Comparison of ENCODE assay signal across 13 mouse cellular contexts in genomic region chr9:69713577-69714327, GRCm38 (mm10). TPM values are rescaled to one million over a fixed set of nuclear protein-coding genes. Genes with fewer than 3 reads are reported as not detected.
DNase-seq lines count a peak whose midpoint lies in the region; ATAC-seq lines count a peak whose summit lies in the region.
"Had no signal": no experiment of that assay in that cellular context is flagged by ENCODE, and none has a peak within 500 bp of the region (broad histone marks: within the 10 kb centered on the region; RNA-seq: fewer than 3 reads in every experiment).

No protein-coding gene starts in this region.

- no peaks in the 10 kb centered on the region for H3K36me3 ChIP-seq in lung, embryonic 15.5 days
- H3K36me3 ChIP-seq in embryonic facial prominence, embryonic 10.5 days (replicated peaks) = no peaks in the 10 kb centered on the region
- H3K36me3 ChIP-seq in hindbrain, embryonic 15.5 days = no peaks in the 10 kb centered on the region
- no peaks in the 10 kb centered on the region for H3K36me3 ChIP-seq in neural tube, embryonic 12.5 days
- H3K36me3 ChIP-seq: liver, embryonic 12.5 days had no signal

- peaks cover 37% of the 10 kb centered on the region for H3K4me1 ChIP-seq in lung, embryonic 15.5 days
- H3K4me1 ChIP-seq in embryonic facial prominence, embryonic 10.5 days = peaks cover 41% of the 10 kb centered on the region
- peaks cover 12% of the 10 kb centered on the region for H3K4me1 ChIP-seq in hindbrain, embryonic 15.5 days (replicated peaks)
- peaks cover 42% of the 10 kb centered on the region for H3K4me1 ChIP-seq in neural tube, embryonic 12.5 days

- peak overlapping the region; percentile 20 for H3K4me2 ChIP-seq in lung, embryonic 15.5 days
- peak overlapping the region; percentile 37 for H3K4me2 ChIP-seq in hindbrain, embryonic 15.5 days
- H3K4me2 ChIP-seq in neural tube, embryonic 12.5 days (replicated peaks) = peak overlapping the region; percentile 46
- H3K4me2 ChIP-seq: liver, embryonic 12.5 days had no signal

- H3K4me3 ChIP-seq in lung, embryonic 15.5 days = no peak overlapping the region
- H3K4me3 ChIP-seq in embryonic facial prominence, embryonic 10.5 days = no peak overlapping the region
- H3K4me3 ChIP-seq in hindbrain, embryonic 15.5 days = no peak overlapping the region
- H3K4me3 ChIP-seq in neural tube, embryonic 12.5 days = no peak overlapping the region
- H3K4me3 ChIP-seq: left cerebral cortex, adult 2 months; liver, embryonic 12.5 days had no signal

- no peak for ATAC-seq in lung, embryonic 15.5 days (ENCODE audit: borderline replicate concordance, extremely low read depth, low FRiP score, low TSS enrichment)
- ATAC-seq in hindbrain, embryonic 15.5 days (ENCODE audit: low FRiP score, low read depth) = 0 out of 2 replicates have a peak, but pooled peaks have one; percentile 72
- ATAC-seq in neural tube, embryonic 12.5 days (ENCODE audit: low FRiP score, low read depth) = peak; percentile 91
- no peak for ATAC-seq in cerebellum, adult (ENCODE audit: insufficient number of reproducible peaks, low FRiP score, low TSS enrichment)
- ATAC-seq: liver, embryonic 12.5 days had no signal

- WGBS in lung, embryonic 15.5 days = 27% methylated on average over 18 of the region's 18 CpGs
- WGBS in embryonic facial prominence, embryonic 10.5 days = 32% methylated on average over 18 of the region's 18 CpGs
- 10% methylated on average over 18 of the region's 18 CpGs for WGBS in hindbrain, embryonic 15.5 days
- WGBS in neural tube, embryonic 12.5 days = 13% methylated on average over 18 of the region's 18 CpGs

- peak overlapping the region; percentile 88 for H3K27ac ChIP-seq in lung, embryonic 15.5 days
- peak overlapping the region; percentile 44; the same call in 1 of the 2 replicates for H3K27ac ChIP-seq in embryonic facial prominence, embryonic 10.5 days (replicated peaks)
- peak overlapping the region; percentile 63 for H3K27ac ChIP-seq in hindbrain, embryonic 15.5 days (replicated peaks)
- H3K27ac ChIP-seq in neural tube, embryonic 12.5 days = peak overlapping the region; percentile 74; the same call in 1 of the 2 replicates
- H3K27ac ChIP-seq: left cerebral cortex, adult 2 months; liver, embryonic 12.5 days had no signal

- no peaks in the 10 kb centered on the region for H3K27me3 ChIP-seq in lung, embryonic 15.5 days
- H3K27me3 ChIP-seq in embryonic facial prominence, embryonic 10.5 days (replicated peaks; ENCODE audit: low read depth, poor library complexity, severe bottlenecking) = peaks cover 16% of the 10 kb centered on the region
- H3K27me3 ChIP-seq in hindbrain, embryonic 15.5 days = 0 out of 2 replicates have a peak, but pooled peaks cover 4% of the 10 kb centered on the region
- H3K27me3 ChIP-seq in neural tube, embryonic 12.5 days (replicated peaks) = no peaks in the 10 kb centered on the region
- H3K27me3 ChIP-seq: CH12.LX; liver, embryonic 12.5 days had no signal

- no peaks in the 10 kb centered on the region for H3K9me3 ChIP-seq in lung, embryonic 15.5 days
- no peaks in the 10 kb centered on the region for H3K9me3 ChIP-seq in embryonic facial prominence, embryonic 10.5 days
- H3K9me3 ChIP-seq in hindbrain, embryonic 15.5 days = no peaks in the 10 kb centered on the region
- no peaks in the 10 kb centered on the region for H3K9me3 ChIP-seq in neural tube, embryonic 12.5 days
- H3K9me3 ChIP-seq: liver, embryonic 12.5 days had no signal

- H3K9ac ChIP-seq in lung, embryonic 15.5 days = no peak overlapping the region
- no peak overlapping the region for H3K9ac ChIP-seq in hindbrain, embryonic 15.5 days
- H3K9ac ChIP-seq in neural tube, embryonic 12.5 days = no peak overlapping the region
- H3K9ac ChIP-seq: liver, embryonic 12.5 days had no signal

- no peak for DNase-seq in lung, postnatal 10 days
- DNase-seq in embryonic facial prominence, embryonic 10.5 days (ENCODE audit: low spot score) = peak; percentile 20
- no peak for DNase-seq in cerebellum, adult 8-10 months
- DNase-seq in cerebellum, adult 11-12 months = no peak
- DNase-seq: kidney, postnatal 10 days had no signal

RNA-seq across cellular contexts. Expression of gene Foxb1, which starts 47.0 kb away (rescaled TPM):
- not detected in 2 replicates for polyA plus RNA-seq in lung, embryonic 15.5 days (2015; fragmentation: Nextera tagmentation; extraction: Ambion mirVana)
- polyA plus RNA-seq in embryonic facial prominence, embryonic 10.5 days (2016; fragmentation: Nextera tagmentation; extraction: Ambion mirVana) = 0.26 and 2.2 TPM in 2 replicates
- polyA plus RNA-seq in hindbrain, embryonic 15.5 days (2015; fragmentation: Nextera tagmentation; extraction: Ambion mirVana) = 6.9 and 7.9 TPM in 2 replicates
- polyA plus RNA-seq in neural tube, embryonic 12.5 days (2016; fragmentation: Nextera tagmentation; extraction: Ambion mirVana) = 8.5 and 9.7 TPM in 2 replicates
- polyA plus RNA-seq: heart, embryonic 16.5 days; liver, embryonic 12.5 days had no signal

Comparison
In these comparisons a context has a peak if more than half of its experiments do, and no peak if none do; other contexts are left out.
1. ATAC-seq: peak in hindbrain, embryonic 15.5 days (single experiment) and neural tube, embryonic 12.5 days (single experiment); none in lung, embryonic 15.5 days (single experiment) and cerebellum, adult (single experiment).
2. Peak in every context shown above with its lines, with median percentiles within 50 percentile points of each other: H3K27ac ChIP-seq and H3K4me2 ChIP-seq.